Mouse (Mus musculus) hindbrain, embryonic 16.5 days (tissue): ENCODE measurements at regions not wholly inside any gene's neighbourhood (a gene's known extent, or its start where the extent isn't known, plus 50 kb on each side); places are given as distances from the start of the nearest gene placed in this dataset.

ENCODE experiments used
- ATAC-seq: fragments of 200-750 bp; cut with Nextera tagmentation; 2 replicates; pipeline ENCODE4 v1.8.0; 2017; ENCODE audit warnings: moderate TSS enrichment, moderate library complexity
- H3K27ac ChIP-seq: fragments of 300-500 bp; sonication (generic); 2 replicates; pipeline ENCODE4 v1.5.1; 2014; ENCODE audit warnings: low read depth, mild to moderate bottlenecking, control low read depth, low read length, moderate library complexity
- H3K27me3 ChIP-seq: fragments of 300-500 bp; sonication (generic); replicated peaks from 2 replicates; pipeline ENCODE4 v1.6.1; 2014; ENCODE audit warnings: low read length; ENCODE audit not compliant: control insufficient read depth, insufficient read depth
- H3K36me3 ChIP-seq: fragments of 300-500 bp; sonication (generic); 2 replicates; pipeline ENCODE4 v1.6.1; 2014; ENCODE audit warnings: mild to moderate bottlenecking, low read length, moderate library complexity, mixed read lengths; ENCODE audit not compliant: control insufficient read depth, insufficient read depth
- H3K4me1 ChIP-seq: fragments of 300-500 bp; sonication (generic); 2 replicates; pipeline ENCODE4 v1.6.1; 2014; ENCODE audit warnings: low read depth, low read length; ENCODE audit not compliant: control insufficient read depth, insufficient read depth
- H3K4me2 ChIP-seq: fragments of 300-500 bp; sonication (generic); 2 replicates; pipeline ENCODE4 v1.6.1; 2014; ENCODE audit warnings: mild to moderate bottlenecking, low read length, control low read depth, moderate library complexity
- H3K4me3 ChIP-seq: fragments of 300-500 bp; sonication (generic); 2 replicates; pipeline ENCODE4 v1.5.1; 2014; ENCODE audit warnings: mild to moderate bottlenecking, low read length, control low read depth, moderate library complexity
- H3K9ac ChIP-seq: fragments of 300-500 bp; sonication (generic); 2 replicates; pipeline ENCODE4 v1.6.1; 2014; ENCODE audit warnings: low read depth, mild to moderate bottlenecking, control low read depth, low read length, moderate library complexity
- H3K9me3 ChIP-seq: fragments of 300-500 bp; sonication (generic); 2 replicates; pipeline ENCODE4 v1.6.1; 2014; ENCODE audit warnings: mild to moderate bottlenecking, low read length, moderate library complexity; ENCODE audit not compliant: control insufficient read depth
- WGBS: fragments of 180-500 bp; shearing (Covaris S2); extraction: QIAGEN DNeasy Blood & Tissue Kit; methylation state at CpG from one replicate; pipeline ENCODE4 v1.1.7; 2014; 5-methylcytosine and 5-hydroxymethylcytosine counted together

DNA sequence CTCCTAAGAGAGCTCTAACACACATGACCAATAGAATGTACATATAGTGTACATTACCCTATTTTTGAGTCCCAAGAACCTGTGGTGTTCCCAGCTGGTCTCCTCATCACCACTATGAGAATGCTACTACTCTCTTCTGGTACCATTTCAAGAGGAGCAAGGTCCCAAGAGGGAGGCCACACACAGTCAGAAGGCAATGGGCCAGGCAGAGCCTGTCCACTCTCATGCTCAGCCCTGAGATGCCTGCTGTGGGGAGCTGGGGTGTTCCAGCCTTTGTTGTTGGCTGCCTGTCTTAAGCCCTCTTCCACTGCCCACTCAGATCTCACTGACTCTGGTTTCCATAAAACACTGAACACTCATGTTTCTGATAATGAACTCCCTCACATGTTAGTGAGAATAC is 79.7 kb upstream of the Lrpap1 start:
- H3K9me3 ChIP-seq = no peaks in the 10 kb centered on the region
- no peak overlapping the region for H3K9ac ChIP-seq
- H3K4me1 ChIP-seq = peaks cover 14% of the 10 kb centered on the region
- H3K27me3 ChIP-seq = no peaks in the 10 kb centered on the region
- no peak overlapping the region for H3K4me2 ChIP-seq
- no peak overlapping the region for H3K4me3 ChIP-seq
- no peak overlapping the region for H3K27ac ChIP-seq
- H3K36me3 ChIP-seq = no peaks in the 10 kb centered on the region
- ATAC-seq = no peak

DNA sequence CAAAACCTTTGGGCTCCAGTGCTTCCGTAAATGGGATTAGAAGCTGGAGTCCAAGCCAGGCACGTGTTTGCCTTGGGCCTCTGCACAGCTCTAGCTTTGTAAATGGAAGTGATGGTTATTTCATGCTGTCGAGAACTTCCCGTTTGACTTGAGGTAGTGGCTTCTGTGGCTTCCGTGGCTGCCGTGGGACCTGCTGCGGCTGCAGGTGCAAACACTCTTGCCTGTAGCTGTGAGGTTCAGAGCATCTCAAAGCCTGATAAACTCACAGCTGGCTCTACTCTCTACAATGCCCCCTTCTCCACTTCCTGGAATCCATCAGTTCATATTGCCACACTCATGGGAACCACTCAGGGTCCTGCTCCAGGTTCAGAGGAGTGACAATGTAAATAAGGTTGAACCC is 77.9 kb upstream of the Lrpap1 start:
- no peak overlapping the region for H3K27ac ChIP-seq
- H3K27me3 ChIP-seq = no peaks in the 10 kb centered on the region
- no peak overlapping the region for H3K4me3 ChIP-seq
- H3K4me1 ChIP-seq = peaks cover 3% of the 10 kb centered on the region; the same call in 1 of the 2 replicates
- WGBS = 73% methylated on average over 7 of the region's 7 CpGs
- H3K4me2 ChIP-seq = no peak overlapping the region
- ATAC-seq = no peak
- H3K36me3 ChIP-seq = no peaks in the 10 kb centered on the region
- H3K9ac ChIP-seq = no peak overlapping the region
- H3K9me3 ChIP-seq = no peaks in the 10 kb centered on the region

DNA sequence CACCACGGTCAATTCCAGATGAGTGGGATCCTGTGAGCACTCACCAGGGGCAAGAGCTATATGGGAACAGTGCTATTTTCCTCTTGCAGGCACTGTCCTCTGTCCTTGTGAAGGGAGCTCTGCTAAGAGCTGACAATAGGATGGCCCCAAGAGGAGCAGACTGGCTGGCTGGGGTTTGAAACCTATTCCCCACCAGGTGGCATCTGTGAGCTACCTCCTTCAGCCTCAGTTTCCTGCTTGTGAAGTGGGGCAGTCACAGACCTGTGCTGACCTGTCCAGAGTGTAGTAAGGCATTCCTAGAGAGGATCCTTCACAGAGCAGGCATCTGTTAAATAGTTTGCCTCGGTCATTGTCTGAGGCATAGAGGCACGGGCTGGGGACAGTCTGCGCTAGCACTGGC is 71.8 kb upstream of the Lrpap1 start:
- WGBS = 62% methylated on average over 4 of the region's 4 CpGs
- ATAC-seq = 0 out of 2 replicates have a peak, but pooled peaks have one; percentile 24

DNA sequence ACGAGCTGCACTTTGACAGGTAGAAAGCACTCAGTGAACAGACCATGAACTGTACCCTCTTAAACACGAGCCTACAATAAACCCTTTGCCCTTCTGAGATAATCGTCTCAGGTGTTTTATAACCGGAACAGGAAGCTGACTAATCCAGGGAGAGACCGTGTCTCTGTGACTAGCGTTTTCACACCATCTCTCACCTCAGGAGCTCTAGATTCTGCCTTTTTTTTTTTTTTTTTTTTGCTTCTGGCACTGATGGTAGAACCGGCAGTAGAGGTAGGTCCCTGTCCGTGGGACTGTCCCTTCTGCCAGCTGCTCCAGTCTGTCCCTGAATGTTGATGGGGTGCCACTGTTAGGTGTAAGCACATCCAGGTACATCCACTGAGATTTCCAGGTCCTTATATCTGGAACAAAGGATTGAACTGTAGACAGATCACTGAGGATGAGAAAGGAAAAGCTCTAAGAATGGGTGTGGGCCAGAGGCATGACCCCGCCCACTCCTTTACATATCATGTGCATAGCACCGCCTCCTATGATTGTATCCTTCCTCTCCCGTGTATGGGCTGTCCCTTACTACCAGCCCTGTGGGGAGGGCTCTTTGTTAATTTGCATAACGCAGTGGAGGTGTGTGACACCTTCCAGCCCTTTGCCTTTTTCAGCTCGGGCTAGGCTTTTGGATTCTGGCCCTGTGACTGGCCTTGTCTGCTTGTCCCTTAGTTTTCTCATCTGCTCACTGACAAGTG is 70.7 kb upstream of the Lrpap1 start:
- Histone ChIP-seq H3K9me3 (no peaks in the 10 kb centered on the region), H3K4me1 (no peaks in the 10 kb centered on the region), H3K9ac (no peak overlapping the region), H3K27ac (no peak overlapping the region), H3K4me2 (no peak overlapping the region), H3K36me3 (no peaks in the 10 kb centered on the region), H3K4me3 (no peak overlapping the region), H3K27me3 (no peaks in the 10 kb centered on the region)
- ATAC-seq = no peak
- WGBS = 55% methylated on average over 13 of the region's 13 CpGs

More for the DNA sequence above, 71.8 kb upstream of the Lrpap1 start:
- Histone ChIP-seq H3K9ac (no peak overlapping the region), H3K4me2 (no peak overlapping the region), H3K36me3 (no peaks in the 10 kb centered on the region), H3K4me3 (no peak overlapping the region), H3K27ac (no peak overlapping the region), H3K9me3 (no peaks in the 10 kb centered on the region), H3K27me3 (no peaks in the 10 kb centered on the region), H3K4me1 (no peaks in the 10 kb centered on the region)

DNA sequence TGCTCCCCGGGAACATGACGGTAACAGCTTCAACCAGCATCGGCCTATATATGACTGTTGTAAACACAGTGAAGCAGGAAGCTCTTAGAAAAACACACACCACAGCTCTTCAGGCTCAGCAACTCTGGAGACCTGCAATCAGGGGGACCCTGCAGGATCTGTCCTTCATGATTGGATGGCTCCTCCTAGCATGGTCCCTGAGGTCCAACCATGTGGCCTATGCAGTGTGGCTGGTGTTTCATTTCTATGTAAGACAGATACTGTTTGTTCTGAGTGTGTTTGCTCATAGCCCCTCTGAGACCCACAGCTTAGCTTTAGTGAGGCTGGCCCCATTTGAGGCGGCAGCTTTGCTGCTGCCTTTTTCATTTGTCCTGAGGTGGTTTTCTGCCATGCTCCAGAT is 68.8 kb upstream of the Lrpap1 start:
- 78% methylated on average over 4 of the region's 4 CpGs for WGBS
- 0 out of 2 replicates have a peak, but pooled peaks have one; percentile 16 for ATAC-seq
- Histone ChIP-seq H3K4me2 (no peak overlapping the region), H3K4me1 (no peaks in the 10 kb centered on the region; the same call in 1 of the 2 replicates), H3K4me3 (no peak overlapping the region), H3K36me3 (no peaks in the 10 kb centered on the region), H3K27ac (no peak overlapping the region), H3K27me3 (no peaks in the 10 kb centered on the region), H3K9me3 (no peaks in the 10 kb centered on the region), H3K9ac (no peak overlapping the region)

DNA sequence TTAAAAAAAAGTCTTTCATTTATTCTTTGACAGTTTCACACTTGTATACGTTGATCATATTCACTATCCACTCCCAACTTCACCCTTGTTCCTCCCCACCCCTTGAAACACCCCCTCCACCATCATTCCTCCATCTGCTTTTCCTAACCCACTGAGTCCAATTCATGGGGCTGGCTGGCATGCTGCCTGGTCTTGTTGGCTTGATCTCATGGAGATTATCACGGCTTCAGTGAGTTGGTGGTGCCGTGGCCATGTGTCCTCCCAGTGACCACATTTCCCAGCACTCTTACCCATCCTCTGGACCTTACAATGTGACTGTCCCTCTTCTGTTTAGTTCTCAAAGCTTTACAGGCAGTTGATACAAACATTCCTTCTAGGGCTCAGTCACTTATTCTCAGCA is 65.8 kb upstream of the Lrpap1 start:
- Histone ChIP-seq H3K4me3 (no peak overlapping the region), H3K4me2 (no peak overlapping the region), H3K9ac (no peak overlapping the region), H3K27ac (no peak overlapping the region), H3K36me3 (no peaks in the 10 kb centered on the region), H3K27me3 (no peaks in the 10 kb centered on the region), H3K4me1 (no peaks in the 10 kb centered on the region; the same call in 1 of the 2 replicates), H3K9me3 (no peaks in the 10 kb centered on the region)
- no peak for ATAC-seq
- 63% methylated on average over 3 of the region's 3 CpGs for WGBS

DNA sequence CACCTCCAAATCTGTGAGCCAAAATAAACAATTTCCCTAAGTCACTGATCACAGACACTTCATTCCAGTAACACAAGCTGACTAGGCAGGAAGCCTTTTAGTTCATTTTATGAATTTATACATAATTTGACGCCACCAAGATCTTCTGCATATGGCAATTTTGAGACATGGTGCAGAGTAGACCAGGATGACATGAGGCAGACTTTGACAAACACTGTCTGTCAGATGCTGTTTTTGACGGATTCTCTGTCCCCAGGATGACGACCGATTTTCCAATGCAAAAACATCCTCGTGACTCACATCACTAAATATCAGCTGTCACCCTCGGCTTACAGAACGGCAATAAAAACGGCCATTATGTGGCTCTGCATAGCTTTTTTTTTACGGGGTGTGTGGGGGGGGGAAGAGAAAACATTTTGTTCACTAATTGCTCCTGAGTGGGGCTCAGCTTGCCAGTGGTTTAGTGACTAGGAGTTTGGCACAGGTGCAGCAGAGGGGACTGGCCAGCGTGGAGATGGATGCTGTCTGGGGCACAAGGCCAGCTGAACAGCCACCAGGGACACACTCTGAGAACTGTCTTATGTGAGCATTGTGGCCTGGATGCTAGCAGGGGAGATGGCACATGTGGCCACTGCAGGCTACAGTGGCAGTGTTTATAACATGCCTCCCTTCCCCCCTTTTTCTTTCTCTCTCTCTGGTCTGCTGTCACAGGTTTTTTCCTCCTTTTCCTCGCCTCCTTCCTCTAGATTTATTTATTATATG is 65.0 kb upstream of the Lrpap1 start:
- Histone ChIP-seq H3K4me3 (no peak overlapping the region), H3K4me2 (no peak overlapping the region), H3K9me3 (no peaks in the 10 kb centered on the region), H3K4me1 (no peaks in the 10 kb centered on the region; the same call in 1 of the 2 replicates), H3K27ac (peak overlapping the region; percentile 25; the same call in 1 of the 2 replicates), H3K27me3 (no peaks in the 10 kb centered on the region), H3K36me3 (no peaks in the 10 kb centered on the region), H3K9ac (no peak overlapping the region)
- WGBS = 63% methylated on average over 11 of the region's 11 CpGs
- peak; percentile 35; the same call in 1 of the 2 replicates for ATAC-seq

DNA sequence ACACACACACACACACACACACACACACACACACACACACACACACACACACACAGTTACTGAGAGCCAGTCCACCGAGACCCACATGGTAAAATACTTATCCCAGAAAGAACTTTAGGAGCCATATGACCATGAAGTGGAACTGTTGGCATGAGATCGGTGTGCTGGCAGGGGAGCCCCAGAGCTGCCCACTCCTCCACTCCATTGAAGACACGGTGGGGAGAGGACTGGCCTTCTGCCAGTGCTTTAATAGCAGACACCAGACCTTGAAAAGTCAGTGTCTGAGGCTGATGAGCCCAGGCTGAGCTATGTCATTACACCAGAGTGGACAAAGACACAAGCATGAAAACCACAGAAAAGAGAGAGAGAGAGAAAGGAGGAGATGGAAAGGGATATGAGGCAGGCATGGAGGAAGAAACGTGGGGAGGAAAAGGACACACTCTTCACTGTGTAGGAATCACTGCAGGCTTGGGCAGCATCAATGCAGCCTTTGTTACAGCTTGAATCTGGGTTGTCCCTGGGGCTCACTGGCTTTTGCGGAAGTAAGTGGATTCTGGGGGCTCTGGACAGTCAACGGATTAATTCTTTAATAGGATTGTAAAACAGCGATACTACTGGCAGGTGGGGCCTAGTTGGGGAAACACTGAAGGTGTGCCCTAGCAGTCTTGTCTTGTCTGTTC is 64.2 kb upstream of the Lrpap1 start:
- H3K27me3 ChIP-seq = no peaks in the 10 kb centered on the region
- no peaks in the 10 kb centered on the region; the same call in 1 of the 2 replicates for H3K4me1 ChIP-seq
- no peak overlapping the region for H3K4me2 ChIP-seq
- no peak overlapping the region for H3K9ac ChIP-seq
- no peaks in the 10 kb centered on the region for H3K36me3 ChIP-seq
- no peak overlapping the region for H3K27ac ChIP-seq
- H3K4me3 ChIP-seq = no peak overlapping the region
- ATAC-seq = peak; percentile 65; the same call in 1 of the 2 replicates
- 63% methylated on average over 7 of the region's 7 CpGs for WGBS
- no peaks in the 10 kb centered on the region for H3K9me3 ChIP-seq

DNA sequence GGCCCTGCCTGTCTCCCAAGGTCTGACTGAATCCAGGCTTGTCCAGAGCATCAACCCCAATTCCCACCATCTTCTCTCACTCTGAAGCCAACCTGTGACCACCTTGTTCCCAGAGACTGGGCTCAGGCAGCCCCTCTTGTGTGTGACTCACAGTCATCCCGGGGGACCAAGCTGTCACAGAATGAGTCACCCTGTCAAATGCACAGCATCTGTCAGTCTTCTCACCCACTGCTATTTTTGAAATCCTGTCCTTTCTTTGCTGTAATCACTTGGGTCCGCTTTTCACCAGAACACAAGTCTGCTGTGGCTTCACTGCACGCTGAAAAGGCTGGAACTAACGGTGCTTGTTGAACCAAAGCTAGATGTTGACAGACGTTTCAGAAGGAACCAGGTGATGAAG is 63.3 kb upstream of the Lrpap1 start:
- Histone ChIP-seq H3K27me3 (no peaks in the 10 kb centered on the region), H3K4me2 (no peak overlapping the region), H3K9me3 (no peaks in the 10 kb centered on the region), H3K4me3 (no peak overlapping the region), H3K9ac (no peak overlapping the region), H3K27ac (no peak overlapping the region), H3K36me3 (no peaks in the 10 kb centered on the region), H3K4me1 (no peaks in the 10 kb centered on the region; the same call in 1 of the 2 replicates)
- WGBS = 74% methylated on average over 5 of the region's 5 CpGs
- ATAC-seq = no peak
